In the genomic region with DNA sequence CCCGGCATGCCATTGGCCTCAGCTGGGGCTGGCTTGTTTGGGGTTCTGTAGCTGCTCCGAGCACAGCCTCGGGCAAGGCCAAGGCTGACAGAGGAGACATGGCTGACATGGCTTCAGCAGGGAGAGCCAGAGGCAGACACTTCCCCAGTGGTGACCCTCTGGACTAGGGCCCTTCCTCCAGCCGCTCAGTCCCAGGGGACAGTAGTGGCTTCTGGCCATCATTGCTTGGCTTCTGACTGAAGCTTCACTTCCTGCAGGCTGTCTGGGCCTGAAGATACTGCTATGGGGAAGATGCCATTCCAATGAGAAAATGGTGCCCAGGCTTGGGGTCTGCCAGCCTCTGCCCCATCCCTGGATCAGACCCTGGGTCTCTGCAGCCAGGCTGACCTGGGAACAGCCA, we compare ENCODE assay signal across 12 mouse cellular contexts.
A peak's percentile ranks its signal among the peaks of the same experiment; 100 is the strongest.
DNase-seq lines count a peak whose midpoint lies in the region; ATAC-seq lines count a peak whose summit lies in the region.
"Had no signal": no experiment of that assay in that cellular context is flagged by ENCODE, and none has a peak within 500 bp of the region (broad histone marks: within the 10 kb centered on the region; RNA-seq: fewer than 3 reads in every experiment).

No protein-coding gene starts in this region.

- no peak overlapping the region for H3K4me2 ChIP-seq in heart, embryonic 15.5 days
- H3K4me2 ChIP-seq: heart, embryonic 13.5 days; midbrain, embryonic 11.5 days; neural tube, embryonic 13.5 days had no signal

- H3K27ac ChIP-seq in embryonic facial prominence, embryonic 10.5 days (replicated peaks) = 0 out of 2 replicates have a peak overlapping the region, but pooled peaks have one; percentile 6
- H3K27ac ChIP-seq in heart, embryonic 15.5 days = 0 out of 2 replicates have a peak overlapping the region, but pooled peaks have one; percentile 42
- H3K27ac ChIP-seq: heart, embryonic 13.5 days; neural tube, embryonic 13.5 days had no signal

- H3K4me1 ChIP-seq in embryonic facial prominence, embryonic 10.5 days = peaks cover 32% of the 10 kb centered on the region
- H3K4me1 ChIP-seq in heart, embryonic 15.5 days (replicated peaks) = peaks cover 21% of the 10 kb centered on the region

- peak; percentile 19; the same call in 1 of the 2 replicates for ATAC-seq in heart, embryonic 15.5 days (replicated peaks; ENCODE audit: insufficient number of reproducible peaks, insufficient read depth, low FRiP score, low read depth)
- ATAC-seq: liver, postnatal 0 days had no signal

- no peaks in the 10 kb centered on the region for H3K27me3 ChIP-seq in embryonic facial prominence, embryonic 10.5 days (replicated peaks; ENCODE audit: low read depth, poor library complexity, severe bottlenecking)
- no peaks in the 10 kb centered on the region for H3K27me3 ChIP-seq in heart, embryonic 15.5 days
- H3K27me3 ChIP-seq: heart, embryonic 13.5 days; neural tube, embryonic 13.5 days had no signal

- DNase-seq in left cerebral cortex, postnatal 4 days = peak; percentile 48
- no peak for DNase-seq in left cerebral cortex, adult 11 months (ENCODE audit: low spot score)
- no peak for DNase-seq in embryonic facial prominence, embryonic 10.5 days (ENCODE audit: low spot score)
- peak; percentile 80 to 84 for DNase-seq in kidney, postnatal 36 days
- DNase-seq in thymus, adult 18-20 months = no peak
- no peak for DNase-seq in layer of hippocampus, postnatal 25 days (ENCODE audit: extremely low spot score in 1 of 2, low spot score in 1 of 2)
- no peak for DNase-seq in thymus, postnatal 0 days (ENCODE audit: low spot score)
- DNase-seq: liver, postnatal 0 days had no signal

- H3K9ac ChIP-seq in heart, embryonic 15.5 days = no peak overlapping the region
- H3K9ac ChIP-seq: heart, embryonic 13.5 days; liver, postnatal 0 days; neural tube, embryonic 13.5 days had no signal

- no peak overlapping the region for H3K4me3 ChIP-seq in embryonic facial prominence, embryonic 10.5 days
- H3K4me3 ChIP-seq in heart, embryonic 15.5 days = no peak overlapping the region
- H3K4me3 ChIP-seq: heart, embryonic 13.5 days; neural tube, embryonic 13.5 days had no signal

- 89% methylated on average over 4 of the region's 4 CpGs for WGBS in embryonic facial prominence, embryonic 10.5 days
- 91% methylated on average over 4 of the region's 4 CpGs for WGBS in heart, embryonic 15.5 days

- H3K36me3 ChIP-seq in embryonic facial prominence, embryonic 10.5 days (replicated peaks) = peaks cover 90% of the 10 kb centered on the region
- peaks cover 63% of the 10 kb centered on the region for H3K36me3 ChIP-seq in heart, embryonic 15.5 days

- intact Hi-C loops in left cerebral cortex, postnatal 4 days (cut with DNase I) = loop anchor here (10.0 kb wide), 1 partner anchor 279 kb away; no protein-coding TSS in a partner anchor

- no peaks in the 10 kb centered on the region for H3K9me3 ChIP-seq in embryonic facial prominence, embryonic 10.5 days
- no peaks in the 10 kb centered on the region for H3K9me3 ChIP-seq in heart, embryonic 15.5 days (replicated peaks)
- H3K9me3 ChIP-seq: heart, embryonic 13.5 days; neural tube, embryonic 13.5 days had no signal

Comparison
In these comparisons a context has a peak if more than half of its experiments do, and no peak if none do; other contexts are left out.
1. DNase-seq: peak in left cerebral cortex, postnatal 4 days (single experiment) and kidney, postnatal 36 days (2 of 2); none in left cerebral cortex, adult 11 months (single experiment), embryonic facial prominence, embryonic 10.5 days (single experiment), thymus, adult 18-20 months (0 of 2), layer of hippocampus, postnatal 25 days (0 of 2) and thymus, postnatal 0 days (single experiment).